Mouse (Mus musculus) layer of hippocampus, postnatal 36 days (tissue): ENCODE measurements at regions not wholly inside any gene's neighbourhood (a gene's known extent, or its start where the extent isn't known, plus 50 kb on each side); places are given as distances from the start of the nearest gene placed in this dataset.

Experiments used
- DNase-seq, 2 experiments: peaks; one replicate each; pipeline ENCODE4 v3.0.0; 2022

DNA sequence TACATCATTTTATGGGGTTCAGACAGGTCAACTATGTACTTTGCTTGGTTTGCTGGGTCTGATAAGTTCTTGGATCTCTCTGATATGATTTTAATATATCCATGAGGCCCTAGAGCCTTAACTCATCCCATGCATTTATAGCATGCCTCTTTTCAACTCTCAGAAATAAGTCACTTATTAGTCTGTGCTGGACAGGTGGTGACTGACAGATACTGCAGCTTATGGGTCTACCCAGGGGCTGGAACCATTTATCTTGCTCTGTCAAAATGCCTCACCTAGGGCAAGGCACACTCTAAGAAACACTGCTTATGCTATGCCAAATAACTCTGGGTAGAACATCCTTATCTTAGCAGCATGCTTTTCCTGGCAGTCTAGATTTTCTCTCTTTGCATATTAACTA lies 225.6 kb downstream of the Mbnl1 start:
- no peak for DNase-seq

DNA sequence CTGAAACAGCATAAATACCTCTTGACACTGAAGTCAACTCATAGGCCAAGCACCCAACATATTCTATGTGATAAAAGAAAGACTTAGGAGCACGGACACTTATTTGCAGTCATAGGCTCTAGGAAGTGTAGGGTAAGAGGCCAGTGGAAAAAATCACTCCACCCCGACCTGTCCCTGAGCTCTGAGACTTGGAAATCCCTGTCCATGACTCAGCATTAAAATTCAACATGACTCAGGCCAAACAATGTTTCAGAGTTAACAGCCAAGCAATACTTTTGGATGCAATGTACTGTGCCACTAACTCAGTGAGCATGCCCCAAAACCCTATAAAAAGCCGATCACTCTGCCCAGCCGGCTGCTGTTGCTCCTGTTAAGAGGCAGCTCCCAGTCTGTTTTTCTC lies 234.5 kb downstream of the Mbnl1 start:
- no peak for DNase-seq

GRCm38 (mm10) chr3:60712896-60713295 lies 240.3 kb downstream of the Mbnl1 start:
- no peak for DNase-seq

DNA sequence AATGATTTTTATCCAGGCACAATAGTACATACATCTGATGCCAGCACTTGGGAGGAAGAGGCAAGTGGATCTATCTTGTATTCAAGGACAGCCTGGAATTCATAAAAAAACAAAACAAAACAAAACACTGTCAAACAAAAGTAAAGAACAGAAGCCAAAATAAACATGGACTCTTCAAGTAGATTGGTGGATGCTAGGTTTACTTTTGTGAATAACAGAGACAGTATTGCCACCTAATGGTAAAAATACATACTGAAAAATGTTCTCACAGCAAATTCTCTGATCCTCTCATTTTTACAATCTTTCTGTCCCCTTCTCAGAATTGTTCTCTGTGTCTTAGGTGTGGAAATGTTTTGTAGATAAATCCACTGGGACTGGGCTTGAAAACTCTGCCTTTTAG lies 247.7 kb downstream of the Mbnl1 start:
- DNase-seq = no peak

DNA sequence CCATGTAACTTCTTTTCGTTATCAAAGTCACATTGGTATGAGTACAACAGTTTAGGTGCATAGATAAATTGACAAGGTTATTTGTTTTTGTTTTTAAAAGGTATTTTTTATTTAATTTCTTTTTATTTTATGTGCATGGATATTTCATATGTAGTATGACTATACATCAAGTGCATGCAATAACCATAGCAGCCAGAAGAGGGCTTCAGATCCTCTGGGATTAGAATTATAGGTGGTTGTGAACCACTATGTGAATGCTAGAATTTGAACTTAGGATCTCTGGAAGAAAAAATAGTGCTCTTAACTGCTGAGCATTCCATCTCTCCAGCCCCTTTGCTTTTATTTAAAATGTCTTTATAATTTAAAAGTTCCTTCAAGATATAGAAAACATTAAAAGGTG lies 258.7 kb downstream of the Mbnl1 start:
- DNase-seq = no peak

- no peak for DNase-seq
These were observed 261.9 kb upstream of the P2ry1 start for GRCm38 (mm10) chr3:60740543-60741294.

DNA sequence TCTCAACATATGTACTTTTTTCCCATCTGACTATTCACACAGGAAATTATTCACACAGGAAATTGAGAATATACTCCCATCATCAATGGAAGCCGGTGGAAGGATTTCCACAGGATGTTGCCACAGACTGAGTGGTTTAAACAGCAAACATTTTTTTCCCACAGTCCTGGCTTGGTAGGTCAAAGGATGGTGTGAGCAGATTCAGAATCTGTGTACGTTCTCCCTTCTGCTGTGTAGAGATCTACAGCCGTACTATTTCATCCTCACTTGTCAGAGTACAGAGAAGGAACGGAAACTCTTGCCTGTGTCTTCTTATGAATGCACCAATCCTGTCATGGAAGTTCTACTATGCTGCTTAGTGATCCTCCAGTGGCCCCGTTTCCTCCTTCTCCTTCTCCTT lies 261.2 kb upstream of the P2ry1 start:
- no peak for DNase-seq

- DNase-seq = no peak
These were observed 260.4 kb upstream of the P2ry1 start for GRCm38 (mm10) chr3:60742232-60742631.

DNA sequence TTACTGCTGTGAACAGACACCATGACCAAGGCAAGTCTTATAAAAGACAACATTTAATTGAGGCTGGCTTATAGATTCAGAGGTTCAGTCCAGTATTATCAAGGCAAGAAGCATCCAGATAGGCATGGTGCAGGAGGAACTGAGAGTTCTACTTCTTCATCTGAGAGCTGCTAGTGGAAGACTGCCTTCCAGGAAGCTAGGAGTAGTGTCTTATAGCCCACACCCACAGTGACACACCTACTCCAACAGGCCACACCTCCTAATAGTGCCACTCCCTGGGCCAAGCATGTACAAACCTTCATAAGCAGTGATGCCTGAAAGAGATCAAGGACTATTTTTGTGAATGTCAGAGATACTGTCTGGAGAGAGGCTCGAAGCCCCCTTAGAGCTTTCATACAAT lies 257.5 kb upstream of the P2ry1 start:
- DNase-seq = no peak

- no peak for DNase-seq
These were observed 244.0 kb upstream of the P2ry1 start for GRCm38 (mm10) chr3:60758568-60758967.

DNA sequence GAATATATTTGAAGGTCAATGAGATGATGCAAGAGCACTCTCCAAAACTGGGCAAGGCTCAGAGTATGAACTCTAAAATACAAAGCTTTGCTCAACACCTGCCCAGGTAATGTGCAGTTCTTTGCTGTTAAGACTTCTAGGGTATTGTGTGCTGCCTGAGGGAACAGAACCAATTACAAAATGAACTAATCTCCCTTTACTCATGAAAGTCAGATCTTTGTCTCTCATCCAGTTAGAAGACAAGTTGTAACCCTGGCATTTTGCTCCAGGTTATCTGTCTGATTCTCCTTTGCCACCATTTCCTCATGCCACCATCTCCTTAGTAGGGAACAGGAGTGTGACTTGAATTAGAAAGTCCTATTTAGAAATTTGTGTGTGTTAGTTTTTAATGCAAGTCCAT lies 243.5 kb upstream of the P2ry1 start:
- DNase-seq = no peak

DNA sequence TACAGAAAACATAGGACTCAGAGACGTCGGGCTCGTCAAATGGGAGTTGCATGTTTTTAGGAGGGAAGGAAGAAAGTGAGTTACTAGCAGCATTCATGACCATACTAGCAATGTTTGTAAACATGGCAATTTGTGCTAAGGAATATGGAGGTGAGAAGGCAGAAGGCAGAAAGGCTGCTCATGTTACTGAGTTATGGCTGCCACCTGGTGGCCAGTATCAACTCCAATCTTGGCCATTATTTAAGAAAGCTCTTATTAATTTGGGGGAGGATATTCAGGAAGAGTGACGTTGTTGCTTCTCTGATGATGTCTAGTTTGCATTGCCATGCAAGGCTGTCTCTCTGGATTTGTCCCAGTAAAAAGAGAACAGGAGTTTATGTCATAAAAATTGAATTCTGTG lies 239.7 kb upstream of the P2ry1 start:
- DNase-seq = peak in 1 of 2 experiments; percentile 7

- DNase-seq = no peak
These were observed 237.5 kb upstream of the P2ry1 start for GRCm38 (mm10) chr3:60765079-60765478.

- DNase-seq = no peak
These were observed 233.6 kb upstream of the P2ry1 start for GRCm38 (mm10) chr3:60768996-60769395.

DNA sequence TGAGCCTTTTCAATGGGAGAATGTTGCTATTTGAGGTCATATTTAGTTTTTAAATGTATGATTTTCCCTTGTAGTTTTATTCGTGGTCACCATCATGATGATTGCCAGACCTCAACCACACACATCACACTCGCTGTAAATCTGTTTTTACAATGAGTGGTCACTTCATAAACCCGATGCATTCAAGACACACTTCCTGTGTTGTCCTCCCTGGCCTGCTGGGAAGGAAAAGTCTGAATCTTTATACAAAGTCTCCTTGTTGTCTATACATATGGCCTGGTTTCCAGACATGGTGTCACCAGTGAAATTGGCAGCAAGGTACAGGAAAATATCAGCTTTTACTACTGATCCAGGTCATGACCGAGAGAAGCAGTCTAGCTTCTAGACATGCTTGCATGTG lies 230.7 kb upstream of the P2ry1 start:
- DNase-seq = no peak

DNA sequence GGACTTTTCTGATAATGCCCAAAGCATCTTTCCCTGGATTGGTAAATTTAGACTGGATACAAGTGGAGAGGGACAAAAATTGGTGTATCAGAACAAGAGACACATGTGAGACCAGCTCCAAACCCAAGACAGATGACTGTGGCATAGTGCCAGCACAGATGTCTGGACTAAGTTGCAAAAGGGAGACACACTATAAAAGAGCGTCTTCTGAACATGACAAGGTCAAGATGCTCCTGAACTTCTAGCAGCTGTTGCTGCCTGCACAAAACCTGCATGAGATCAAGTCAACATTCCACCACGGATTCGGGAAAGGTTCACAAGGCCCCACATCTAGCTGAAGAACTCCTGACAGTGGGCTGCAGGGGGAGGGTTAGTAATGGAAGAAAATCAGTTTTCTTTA lies 229.2 kb upstream of the P2ry1 start:
- DNase-seq = no peak

GRCm38 (mm10) chr3:60785137-60785875 lies 217.3 kb upstream of the P2ry1 start:
- DNase-seq = no peak

DNA sequence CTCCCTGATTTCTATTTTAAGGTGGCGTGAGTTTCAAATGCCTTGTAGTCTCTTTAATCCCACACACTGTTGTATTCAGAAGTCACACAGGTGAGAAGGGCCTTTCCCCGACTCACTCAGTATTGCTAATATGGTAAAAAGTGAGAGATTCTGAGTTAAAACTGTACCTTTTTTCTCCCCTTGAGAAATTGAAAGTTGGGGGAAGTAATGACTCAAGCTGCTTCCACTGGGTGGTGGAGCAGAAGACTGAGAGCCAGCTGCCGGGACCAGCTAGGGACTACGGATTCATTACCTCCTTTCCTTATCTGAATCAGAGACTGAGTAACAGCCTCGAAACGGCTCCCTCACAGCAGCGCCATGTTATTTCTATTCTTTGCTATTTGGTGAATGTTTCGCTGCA lies 214.6 kb upstream of the P2ry1 start:
- no peak for DNase-seq

DNA sequence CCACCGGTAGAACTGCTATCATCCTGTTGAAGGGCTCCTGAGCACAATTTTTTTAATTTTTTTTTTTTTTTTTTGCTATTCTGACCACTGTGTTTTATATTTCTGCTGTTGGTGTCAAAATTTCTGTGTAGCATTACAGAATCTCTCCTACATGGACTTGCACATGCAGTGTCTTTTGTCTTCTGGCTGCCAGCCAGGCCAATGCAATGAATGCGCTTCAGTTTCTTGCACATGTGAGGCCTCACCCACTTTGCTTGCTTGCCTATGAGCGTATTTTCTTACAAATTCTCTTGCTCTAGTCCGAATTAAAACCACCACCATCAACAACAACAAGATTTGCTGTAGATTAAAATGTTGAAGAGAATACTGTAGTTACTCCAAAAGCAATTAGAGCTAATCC lies 213.2 kb upstream of the P2ry1 start:
- DNase-seq = no peak

DNA sequence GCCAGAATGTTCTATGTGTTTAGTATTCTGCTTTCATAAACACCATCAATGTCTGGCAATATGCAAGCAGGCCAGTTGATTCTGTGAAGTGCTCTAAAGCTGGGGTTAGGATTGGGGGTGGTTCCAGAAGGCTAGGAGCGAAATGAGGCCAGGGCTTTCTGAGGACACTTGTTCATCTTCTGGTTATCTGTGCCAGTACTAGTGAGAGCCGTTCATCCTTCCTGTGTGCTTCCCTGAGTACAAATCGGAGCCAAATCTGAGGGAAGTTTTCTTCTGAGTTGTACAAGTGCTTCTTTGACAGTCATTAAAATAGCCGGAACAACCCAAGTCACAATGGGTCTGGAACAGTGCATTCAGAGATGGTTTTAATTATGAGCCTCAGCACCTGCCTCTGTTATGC lies 210.4 kb upstream of the P2ry1 start:
- no peak for DNase-seq

GRCm38 (mm10) chr3:60796207-60796606 lies 206.4 kb upstream of the P2ry1 start:
- no peak for DNase-seq

DNA sequence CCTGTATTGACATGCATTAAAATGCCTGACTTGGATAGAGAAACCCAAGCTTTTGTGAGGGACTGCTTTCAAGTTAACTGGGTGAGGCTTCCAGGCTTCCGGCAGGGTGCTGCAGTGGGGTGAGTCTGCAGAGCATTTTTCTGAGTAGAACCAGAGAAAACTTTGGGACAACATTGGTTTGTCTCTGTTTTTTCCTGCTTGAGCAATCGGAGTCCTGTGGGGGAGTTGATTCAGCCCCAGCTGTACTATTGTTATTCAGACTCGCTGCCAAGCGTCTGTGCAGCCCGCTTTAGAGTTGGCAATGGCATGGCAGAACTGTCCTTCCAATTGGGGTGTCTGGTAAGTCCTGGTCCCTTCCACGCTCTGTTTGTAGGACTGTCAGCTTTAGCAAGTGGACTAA lies 204.8 kb upstream of the P2ry1 start:
- DNase-seq = peak; percentile 35 to 47

- no peak for DNase-seq
These were observed 204.1 kb upstream of the P2ry1 start for GRCm38 (mm10) chr3:60798461-60798860.

DNA sequence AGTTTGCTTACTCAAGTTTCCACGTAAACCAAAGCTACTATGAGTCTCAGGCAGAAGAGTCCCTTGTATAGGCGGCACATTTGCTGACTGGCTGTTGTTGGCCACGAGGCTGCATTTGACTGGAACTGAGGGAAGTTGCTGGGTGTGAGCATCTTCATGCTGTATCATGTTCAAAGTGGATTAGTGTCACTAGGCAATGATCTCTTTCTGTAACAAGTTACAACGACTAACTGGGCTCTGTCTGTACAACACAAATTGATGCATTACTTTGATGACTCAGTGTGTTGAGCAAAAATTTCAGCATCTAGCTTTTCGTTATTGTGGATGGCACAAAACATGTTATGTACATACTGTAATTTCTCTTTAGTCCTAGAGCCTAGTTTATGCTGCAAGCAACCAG lies 203.7 kb upstream of the P2ry1 start:
- DNase-seq = no peak
